Mouse (Mus musculus) heart, embryonic 16.5 days (tissue): ENCODE data around the gene Dpy19l3. TPM values are rescaled to one million over a fixed set of nuclear protein-coding genes. Genes with fewer than 3 reads are reported as not detected.

Source experiments
- ATAC-seq: fragments of 200-750 bp; cut with Nextera tagmentation; replicated peaks from 2 replicates; pipeline ENCODE4 v1.8.0; 2017; ENCODE audit warnings: moderate number of reproducible peaks; ENCODE audit not compliant: insufficient read depth, low FRiP score; ENCODE audit errors: extremely low read depth
- H3K27ac ChIP-seq: fragments of 300-500 bp; sonication (generic); 2 replicates; pipeline ENCODE4 v1.5.1; 2014; ENCODE audit warnings: mild to moderate bottlenecking, low read length, control low read depth, moderate library complexity
- H3K27me3 ChIP-seq: fragments of 300-500 bp; sonication (generic); 2 replicates; pipeline ENCODE4 v1.6.1; 2014; ENCODE audit warnings: low read length, mixed read lengths; ENCODE audit not compliant: control insufficient read depth, insufficient read depth
- H3K36me3 ChIP-seq: fragments of 300-500 bp; sonication (generic); 2 replicates; pipeline ENCODE4 v1.6.1; 2014; ENCODE audit not compliant: control insufficient read depth, insufficient read depth
- H3K4me1 ChIP-seq: fragments of 300-500 bp; sonication (generic); 2 replicates; pipeline ENCODE4 v1.6.1; 2014; ENCODE audit warnings: low read length, mixed read lengths; ENCODE audit not compliant: control insufficient read depth, insufficient read depth
- H3K4me2 ChIP-seq: fragments of 300-500 bp; sonication (generic); 2 replicates; pipeline ENCODE4 v1.6.1; 2014; ENCODE audit warnings: low read depth, mild to moderate bottlenecking, control low read depth, low read length
- H3K4me3 ChIP-seq: fragments of 300-500 bp; sonication (generic); 2 replicates; pipeline ENCODE4 v1.5.1; 2014; ENCODE audit warnings: mild to moderate bottlenecking, control low read depth, low read length
- H3K9ac ChIP-seq: fragments of 300-500 bp; sonication (generic); 2 replicates; pipeline ENCODE4 v1.6.1; 2014; ENCODE audit warnings: low read length, control low read depth
- H3K9me3 ChIP-seq: fragments of 300-500 bp; sonication (generic); replicated peaks from 2 replicates; pipeline ENCODE4 v1.6.1; 2016; ENCODE audit warnings: low read length; ENCODE audit not compliant: control insufficient read depth
- WGBS: fragments of 180-500 bp; shearing (Covaris S2); extraction: QIAGEN DNeasy Blood & Tissue Kit; methylation state at CpG from one replicate; pipeline ENCODE4 v1.1.7; 2014; 5-methylcytosine and 5-hydroxymethylcytosine counted together
- polyA plus RNA-seq: library from polyadenylated mRNA; unstranded; fragments of >200 nt; fragmentation: Nextera tagmentation; extraction: Ambion mirVana; gene quantifications from 2 replicates; pipeline ENCODE4 v1.2.1, GENCODE M21; 2015

Dpy19l3 gene
- polyA plus RNA-seq, 1 experiment from 2014 or later, result 12.3 TPM

DNA sequence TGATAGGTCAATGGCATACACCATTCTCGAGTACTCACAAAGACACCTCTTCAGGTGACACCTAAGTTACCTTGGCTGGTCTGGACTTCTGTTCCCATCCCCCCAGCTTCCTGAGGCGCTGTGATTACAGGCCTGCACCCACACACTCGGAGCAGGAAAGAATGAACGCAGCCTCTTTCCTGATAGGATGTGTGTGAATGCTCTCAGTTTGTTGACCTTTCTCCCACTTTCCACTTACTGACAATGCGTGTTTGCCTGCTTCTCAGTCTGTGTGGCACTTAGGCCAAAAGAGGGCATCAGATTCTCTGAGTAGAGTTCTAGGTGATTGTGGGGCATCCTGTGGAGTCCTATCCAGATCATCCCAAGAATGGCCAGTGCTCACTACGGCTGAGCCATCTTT, 114.2 kb downstream of the Dpy19l3 start:
- Histone ChIP-seq H3K27me3 (no peaks in the 10 kb centered on the region), H3K4me3 (no peak overlapping the region), H3K27ac (no peak overlapping the region), H3K36me3 (peaks cover 58% of the 10 kb centered on the region), H3K9me3 (no peaks in the 10 kb centered on the region), H3K4me2 (no peak overlapping the region), H3K9ac (no peak overlapping the region), H3K4me1 (no peaks in the 10 kb centered on the region)
- WGBS, result 45% methylated on average over 6 of the region's 6 CpGs
- no peak for ATAC-seq

DNA sequence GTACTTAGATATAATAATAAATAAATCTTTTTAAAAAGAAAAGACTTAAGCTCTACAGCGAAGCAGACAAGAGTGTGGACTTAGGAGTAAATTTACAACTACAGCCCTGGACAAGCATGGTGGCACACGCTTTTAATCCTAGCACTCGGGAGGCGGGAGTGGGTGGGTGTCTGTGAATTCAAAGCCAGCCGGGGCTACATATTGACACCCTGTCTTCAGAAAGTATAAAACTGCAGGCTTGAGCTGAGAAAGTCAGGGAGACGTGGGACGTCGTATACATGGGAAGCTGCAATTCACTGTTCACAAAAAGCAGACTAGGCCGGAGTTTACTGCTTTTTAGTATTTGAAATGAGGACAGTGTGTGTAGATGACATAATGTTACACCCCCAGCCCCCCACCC, 117.4 kb downstream of the Dpy19l3 start:
- no peak overlapping the region for H3K4me2 ChIP-seq
- H3K4me3 ChIP-seq, result no peak overlapping the region
- H3K9me3 ChIP-seq, result no peaks in the 10 kb centered on the region
- WGBS, result 91% methylated on average over 9 of the region's 9 CpGs
- no peak for ATAC-seq
- H3K27ac ChIP-seq, result no peak overlapping the region
- H3K36me3 ChIP-seq, result peaks cover 45% of the 10 kb centered on the region
- no peaks in the 10 kb centered on the region for H3K4me1 ChIP-seq
- H3K9ac ChIP-seq, result no peak overlapping the region
- no peaks in the 10 kb centered on the region for H3K27me3 ChIP-seq

DNA sequence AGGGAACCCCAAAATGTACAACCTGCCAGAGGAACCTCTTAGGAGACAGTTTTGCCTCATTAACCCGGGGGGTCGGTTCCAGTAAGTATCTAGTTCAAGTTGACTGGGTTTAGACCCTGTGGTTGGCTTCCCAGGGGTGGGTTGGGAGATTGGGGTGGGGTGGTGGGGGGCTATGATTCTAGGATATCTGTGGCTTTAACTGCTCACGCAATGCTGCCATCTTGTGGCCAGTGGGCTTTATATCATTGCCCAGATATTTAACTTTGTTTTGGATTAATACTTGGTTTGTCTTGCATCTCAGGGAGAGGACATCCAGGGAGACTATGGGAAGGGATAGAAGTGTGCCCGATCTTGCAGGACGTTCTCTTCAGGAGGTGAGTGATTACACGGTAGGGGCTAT, 118.0 kb downstream of the Dpy19l3 start:
- no peaks in the 10 kb centered on the region for H3K27me3 ChIP-seq
- ATAC-seq, result no peak
- H3K9ac ChIP-seq, result no peak overlapping the region
- H3K27ac ChIP-seq, result no peak overlapping the region
- H3K4me1 ChIP-seq, result no peaks in the 10 kb centered on the region
- H3K36me3 ChIP-seq, result peaks cover 45% of the 10 kb centered on the region
- H3K9me3 ChIP-seq, result no peaks in the 10 kb centered on the region
- no peak overlapping the region for H3K4me3 ChIP-seq
- 52% methylated on average over 6 of the region's 6 CpGs for WGBS
- H3K4me2 ChIP-seq, result no peak overlapping the region

Other genes with a start within 250 kb of the Dpy19l3 start
- gene Tdrd12, start 216.7 kb downstream of the Dpy19l3 start, polyA plus RNA-seq, result 1.5 and 1.7 TPM in 2 replicates
- 138 and 142 TPM in 2 replicates for gene Nudt19, start 198.2 kb downstream of the Dpy19l3 start, polyA plus RNA-seq
- gene Rgs9bp, start 168.9 kb downstream of the Dpy19l3 start, polyA plus RNA-seq, result 0.34 and 0.35 TPM in 2 replicates
- 20.4 and 22.6 TPM in 2 replicates for gene Ankrd27, start 168.2 kb downstream of the Dpy19l3 start, polyA plus RNA-seq
- 238 and 276 TPM in 2 replicates for gene Pdcd5, start 106.9 kb downstream of the Dpy19l3 start, polyA plus RNA-seq
- 8.7 and 11.7 TPM in 2 replicates for gene Zfp507, start 48.5 kb upstream of the Dpy19l3 start, polyA plus RNA-seq